Mouse (Mus musculus): ENCODE measurements at regions not wholly inside any gene's neighbourhood (a gene's known extent, or its start where the extent isn't known, plus 50 kb on each side); places are given as distances from the start of the nearest gene placed in this dataset.

- no peak for TF ChIP-seq GATA1 (IDR thresholded peaks at IDR 0.05; ENCODE audit: low read length)
These were observed 460.1 kb downstream of the Meis1 start for GRCm38 (mm10) chr11:18558665-18559064.

- no peak for TF ChIP-seq GATA1 (IDR thresholded peaks at IDR 0.05; ENCODE audit: low read length)
These were observed 483.3 kb downstream of the Meis1 start for GRCm38 (mm10) chr11:18535592-18535857.

- no peak for TF ChIP-seq GATA1 (IDR thresholded peaks at IDR 0.05; ENCODE audit: low read length)
These were observed 483.8 kb downstream of the Meis1 start for GRCm38 (mm10) chr11:18534807-18535591.

GRCm38 (mm10) chr11:18531264-18532110 lies 487.3 kb downstream of the Meis1 start:
- no peak for TF ChIP-seq GATA1 (IDR thresholded peaks at IDR 0.05; ENCODE audit: low read length)

- TF ChIP-seq GATA1 (IDR thresholded peaks at IDR 0.05; ENCODE audit: low read length): no peak
These were observed 490.2 kb downstream of the Meis1 start for GRCm38 (mm10) chr11:18528568-18528967.

- no peak for TF ChIP-seq GATA1 (IDR thresholded peaks at IDR 0.05; ENCODE audit: low read length)
These were observed 523.6 kb downstream of the Meis1 start for GRCm38 (mm10) chr11:18495108-18495757.

GRCm38 (mm10) chr11:18493981-18494380 lies 524.8 kb downstream of the Meis1 start:
- no peak for TF ChIP-seq GATA1 (IDR thresholded peaks at IDR 0.05; ENCODE audit: low read length)

GRCm38 (mm10) chr11:18493086-18493485 lies 525.7 kb downstream of the Meis1 start:
- TF ChIP-seq GATA1 (IDR thresholded peaks at IDR 0.05; ENCODE audit: low read length): no peak

- TF ChIP-seq GATA1 (IDR thresholded peaks at IDR 0.05; ENCODE audit: low read length): no peak
These were observed 529.1 kb downstream of the Meis1 start for GRCm38 (mm10) chr11:18489517-18490256.

GRCm38 (mm10) chr11:18478841-18479240 lies 525.2 kb upstream of the Etaa1 start:
- TF ChIP-seq GATA1 (IDR thresholded peaks at IDR 0.05; ENCODE audit: low read length): no peak

GRCm38 (mm10) chr11:18451271-18451670 lies 497.6 kb upstream of the Etaa1 start:
- no peak for TF ChIP-seq GATA1 (IDR thresholded peaks at IDR 0.05; ENCODE audit: low read length)

GRCm38 (mm10) chr11:18448879-18449278 lies 495.2 kb upstream of the Etaa1 start:
- TF ChIP-seq GATA1 (IDR thresholded peaks at IDR 0.05; ENCODE audit: low read length): no peak

- TF ChIP-seq GATA1 (IDR thresholded peaks at IDR 0.05; ENCODE audit: low read length): no peak
These were observed 490.9 kb upstream of the Etaa1 start for GRCm38 (mm10) chr11:18444600-18444999.

GRCm38 (mm10) chr11:18444101-18444500 lies 490.4 kb upstream of the Etaa1 start:
- no peak for TF ChIP-seq GATA1 (IDR thresholded peaks at IDR 0.05; ENCODE audit: low read length)

- no peak for TF ChIP-seq GATA1 (IDR thresholded peaks at IDR 0.05; ENCODE audit: low read length)
These were observed 489.5 kb upstream of the Etaa1 start for GRCm38 (mm10) chr11:18443156-18443555.
